Mouse (Mus musculus) adrenal gland, adult (tissue): ENCODE measurements around the gene Prp2.
A peak's percentile ranks its signal among the peaks of the same experiment; 100 is the strongest.
"Not testable (repeated sequence)": the region's sequence is repeated elsewhere in the genome, so short reads cannot be mapped to it uniquely, and the experiment has no call there.

ENCODE experiments used
- DNase-seq, 2 experiments: peaks; one replicate each; pipeline ENCODE4 v3.0.0; 2022 to 2023; ENCODE audit warnings: low spot score in 1 of 2; ENCODE audit not compliant: inconsistent age in 2 of 2

Prp2 gene

DNA sequence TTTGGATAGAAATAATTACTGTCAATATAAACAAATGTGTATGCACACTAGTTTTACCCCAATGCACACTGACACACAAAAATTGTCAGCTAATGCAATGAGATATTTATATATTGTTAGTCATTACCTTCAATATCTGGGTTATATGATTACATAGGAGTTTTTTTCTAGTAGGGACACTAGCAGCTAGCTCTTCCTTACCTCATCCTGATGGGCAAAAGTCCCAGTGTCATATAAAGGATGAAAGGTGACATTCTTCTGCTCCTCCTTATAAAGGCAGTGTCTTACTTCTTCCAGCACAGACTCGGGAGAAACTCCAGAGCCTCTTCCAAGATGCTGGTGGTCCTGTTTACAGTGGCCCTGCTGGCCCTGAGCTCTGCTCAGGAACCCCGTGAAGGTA, at the start of gene Prp2:
Gene Prp2, plus strand, starts transcription at position 301 of the 400 bp plus-strand sequence.
- not testable (repeated sequence) for DNase-seq

DNA sequence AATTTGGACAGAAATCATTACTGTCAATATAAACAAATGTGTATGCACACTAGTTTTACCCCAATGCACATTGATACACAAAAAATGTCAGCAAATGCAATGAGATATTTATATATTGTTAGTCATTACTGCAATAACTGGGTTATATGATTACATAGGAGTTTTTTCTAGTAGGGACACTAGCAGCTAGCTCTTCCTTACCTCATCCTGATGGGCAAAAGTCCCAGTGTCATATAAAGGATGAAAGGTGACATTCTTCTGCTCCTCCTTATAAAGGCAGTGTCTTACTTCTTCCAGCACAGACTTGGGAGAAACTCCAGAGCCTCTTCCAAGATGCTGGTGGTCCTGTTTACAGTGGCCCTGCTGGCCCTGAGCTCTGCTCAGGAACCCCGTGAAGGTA, 26.2 kb upstream of the Prp2 start, which contains the start of gene Prh1:
Gene Prh1, plus strand, starts transcription at position 301 of the 400 bp plus-strand sequence.
- not testable (repeated sequence) for DNase-seq

DNA sequence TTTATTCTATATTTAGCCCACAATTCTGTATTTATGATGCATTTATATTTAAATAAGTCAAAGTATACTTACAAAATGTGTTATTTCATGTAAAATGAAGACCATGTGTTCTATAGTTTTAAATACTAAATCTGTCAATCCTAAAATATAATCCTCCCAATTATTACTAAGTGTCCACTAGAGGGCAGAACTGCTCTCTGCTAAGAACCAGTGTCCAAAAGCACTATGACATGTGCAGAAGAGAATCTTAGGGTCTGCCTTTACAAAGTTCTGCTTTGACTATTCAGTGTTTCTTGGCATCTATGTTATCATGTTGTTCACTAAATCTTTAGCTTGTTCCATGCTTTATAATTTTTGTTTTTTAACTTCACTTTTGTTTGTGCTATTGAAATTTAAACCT, 53.7 kb downstream of the Prp2 start:
- DNase-seq: peak in 1 of 2 experiments; percentile 46
